Mouse (Mus musculus) inflammation-experienced regulatory T-cells, adult 6 months (primary cell): ENCODE data around the gene Mxra8. TPM values are rescaled to one million over a fixed set of nuclear protein-coding genes. Genes with fewer than 3 reads are reported as not detected.

Experiments
- ATAC-seq: one replicate; pipeline ENCODE4 v1.8.0; 2017
- polyA plus RNA-seq, 3 experiments: library from polyadenylated mRNA; unstranded; fragments of 100-300 nt; shearing (Covaris generic); gene quantifications; one replicate each; pipeline ENCODE4 v1.2.1; 2017

Gene Mxra8
- polyA plus RNA-seq, 3 experiments from 2014 or later = 0.69 to 18.3 (median 16.4) TPM

GRCm38 (mm10) chr4:155837404-155838010 lies 2.0 kb upstream of the Mxra8 start:
- no peak for ATAC-seq

- no peak for ATAC-seq
Measured at GRCm38 (mm10) chr4:155838187-155839153, 1.0 kb upstream of the Mxra8 start.

- ATAC-seq = peak; percentile 33
Measured at GRCm38 (mm10) chr4:155840076-155841002, 859 bp downstream of the Mxra8 start.

GRCm38 (mm10) chr4:155841003-155841454 lies 1.5 kb downstream of the Mxra8 start:
- peak; percentile 90 for ATAC-seq

GRCm38 (mm10) chr4:155841651-155842270 lies 2.3 kb downstream of the Mxra8 start:
- ATAC-seq = no peak

- ATAC-seq = no peak
Measured at GRCm38 (mm10) chr4:155843231-155843630, 3.8 kb downstream of the Mxra8 start.

- ATAC-seq = peak; percentile 90
Measured at GRCm38 (mm10) chr4:155846871-155847578, 7.5 kb downstream of the Mxra8 start, which contains the start of gene Dvl1. TSS of gene Dvl1 (plus strand) at chr4:155847402.

- peak; percentile 16 for ATAC-seq
Measured at GRCm38 (mm10) chr4:155847591-155848352, 8.3 kb downstream of the Mxra8 start.

GRCm38 (mm10) chr4:155848434-155849095 lies 9.1 kb downstream of the Mxra8 start:
- no peak for ATAC-seq

- ATAC-seq = no peak
Measured at GRCm38 (mm10) chr4:155849391-155849790, 9.9 kb downstream of the Mxra8 start.

GRCm38 (mm10) chr4:155849792-155850451 lies 10.4 kb downstream of the Mxra8 start:
- no peak for ATAC-seq

- ATAC-seq = no peak
Measured at GRCm38 (mm10) chr4:155851368-155851767, 11.9 kb downstream of the Mxra8 start.

- ATAC-seq = no peak
Measured at GRCm38 (mm10) chr4:155851951-155852411, 12.5 kb downstream of the Mxra8 start.

- ATAC-seq = no peak
Measured at GRCm38 (mm10) chr4:155853421-155853820, 13.9 kb downstream of the Mxra8 start.

- no peak for ATAC-seq
Measured at GRCm38 (mm10) chr4:155854991-155855390, 15.5 kb downstream of the Mxra8 start.

- ATAC-seq = no peak
Measured at GRCm38 (mm10) chr4:155856071-155856470, 16.6 kb downstream of the Mxra8 start.

- no peak for ATAC-seq
Measured at GRCm38 (mm10) chr4:155856881-155857280, 17.4 kb downstream of the Mxra8 start.

- no peak for ATAC-seq
Measured at GRCm38 (mm10) chr4:155859318-155859717, 19.8 kb downstream of the Mxra8 start.

GRCm38 (mm10) chr4:155861787-155862186 lies 22.3 kb downstream of the Mxra8 start:
- no peak for ATAC-seq
